Mouse (Mus musculus) urinary bladder, postnatal 4 days (tissue): Measurements from ENCODE around the gene Ttc39d.
"Not testable (repeated sequence)": the region's sequence is repeated elsewhere in the genome, so short reads cannot be mapped to it uniquely, and the experiment has no call there.

Source experiments
- DNase-seq, 2 experiments: peaks; one replicate each; pipeline ENCODE4 v3.0.0; 2021 to 2022; ENCODE audit warnings: low spot score in 2 of 2

Gene Ttc39d

DNA sequence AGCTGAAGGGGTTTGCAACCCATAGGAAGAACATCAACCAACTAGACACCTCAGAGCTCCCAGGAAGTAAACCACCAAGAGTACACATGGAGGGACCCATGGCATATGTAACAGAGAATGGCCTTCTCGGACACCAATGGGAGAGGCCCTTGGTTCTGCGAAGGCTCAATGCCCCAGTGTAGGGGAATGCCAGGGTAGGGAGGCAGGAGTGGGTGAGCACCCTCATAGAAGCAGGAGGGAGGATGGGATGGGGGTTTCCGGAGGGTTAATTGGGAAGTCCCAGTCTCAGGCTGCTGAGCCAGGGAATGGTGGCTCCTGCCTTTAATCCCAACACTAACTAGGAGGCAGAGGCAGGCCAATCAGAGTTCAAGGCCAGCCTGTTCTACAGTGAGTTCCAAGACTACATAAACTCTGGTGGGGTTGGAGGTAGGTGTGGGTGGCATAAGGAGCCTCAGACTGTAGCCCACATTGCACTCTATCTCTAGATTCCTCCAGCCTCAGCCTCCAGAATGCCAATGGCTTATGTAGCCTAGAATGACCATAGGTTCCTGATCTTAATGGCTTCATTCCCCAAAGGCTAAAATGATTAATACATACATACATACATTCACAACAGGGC lies 8.0 kb upstream of the Ttc39d start:
- no peak for DNase-seq

DNA sequence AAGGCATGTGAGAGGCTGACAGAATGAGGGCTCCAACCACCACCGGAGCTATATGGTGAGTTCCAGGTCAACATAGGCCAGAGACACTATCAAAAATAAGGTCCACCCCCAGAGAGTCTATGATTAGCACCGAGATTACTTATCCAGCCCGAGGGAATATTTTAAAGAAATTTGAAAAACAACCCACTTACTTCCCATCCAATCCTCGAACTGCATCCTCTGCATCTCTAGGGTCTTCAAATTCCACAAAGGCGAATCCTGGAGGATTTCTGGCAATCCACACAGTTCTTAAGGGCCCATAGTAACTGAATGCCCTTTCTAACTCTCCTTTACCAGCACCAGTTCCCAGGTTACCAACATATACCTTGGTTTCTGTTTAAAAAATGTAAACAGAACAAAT lies 1.6 kb upstream of the Ttc39d start:
- DNase-seq: no peak

GRCm38 (mm10) chr17:80206301-80206670 lies 974 bp upstream of the Ttc39d start:
- no peak for DNase-seq

DNA sequence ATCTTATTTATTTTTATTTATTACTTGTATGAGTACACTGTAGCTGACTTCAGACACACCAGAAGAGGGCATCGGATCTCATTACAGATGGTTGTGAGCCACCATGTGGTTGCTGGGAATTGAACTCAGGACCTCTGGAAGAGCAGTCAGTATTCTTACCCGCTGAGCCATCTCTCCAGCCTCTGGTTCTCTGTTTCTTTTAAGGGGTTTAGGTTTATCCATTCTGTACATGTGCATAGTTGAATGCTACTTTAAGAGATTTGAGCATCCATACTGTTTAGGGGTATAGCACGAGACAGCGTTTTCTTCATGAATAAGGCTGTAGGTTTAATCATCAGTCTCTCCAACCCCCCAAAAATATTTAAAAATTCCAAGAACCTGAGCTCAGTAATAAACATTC lies 6.7 kb downstream of the Ttc39d start:
- DNase-seq: not testable (repeated sequence)

DNA sequence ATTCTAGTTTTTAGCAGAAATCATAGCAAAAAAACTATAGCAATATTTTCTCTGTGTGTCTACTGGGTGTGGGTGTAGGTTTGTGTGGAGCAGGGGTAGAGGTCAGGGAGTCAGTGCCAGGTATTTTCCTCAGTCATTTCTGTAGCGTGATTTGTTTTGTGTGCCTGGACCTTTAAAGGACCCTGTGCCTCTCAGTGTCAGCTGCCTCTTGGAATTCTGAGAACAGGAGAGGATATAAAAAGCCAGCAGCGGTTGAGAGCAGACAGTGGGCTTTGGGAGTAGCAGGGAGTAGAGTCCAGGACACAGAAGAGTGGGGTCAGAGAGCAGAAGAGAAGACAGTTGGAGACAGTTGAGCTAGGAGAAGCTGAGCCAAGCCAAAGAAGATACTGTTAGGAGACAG lies 12.9 kb downstream of the Ttc39d start:
- DNase-seq: no peak

- no peak for DNase-seq
These were observed 13.9 kb downstream of the Ttc39d start for GRCm38 (mm10) chr17:80221202-80221601.

- DNase-seq: no peak
These were observed 14.8 kb downstream of the Ttc39d start for GRCm38 (mm10) chr17:80221890-80222628.

GRCm38 (mm10) chr17:80223829-80224228 lies 16.6 kb downstream of the Ttc39d start:
- DNase-seq: no peak

GRCm38 (mm10) chr17:80224326-80225116 lies 17.3 kb downstream of the Ttc39d start, which contains the start of gene Gemin6:
Gemin6 (plus strand) TSS chr17:80224441.
- DNase-seq: peak; percentile 71 to 77

DNA sequence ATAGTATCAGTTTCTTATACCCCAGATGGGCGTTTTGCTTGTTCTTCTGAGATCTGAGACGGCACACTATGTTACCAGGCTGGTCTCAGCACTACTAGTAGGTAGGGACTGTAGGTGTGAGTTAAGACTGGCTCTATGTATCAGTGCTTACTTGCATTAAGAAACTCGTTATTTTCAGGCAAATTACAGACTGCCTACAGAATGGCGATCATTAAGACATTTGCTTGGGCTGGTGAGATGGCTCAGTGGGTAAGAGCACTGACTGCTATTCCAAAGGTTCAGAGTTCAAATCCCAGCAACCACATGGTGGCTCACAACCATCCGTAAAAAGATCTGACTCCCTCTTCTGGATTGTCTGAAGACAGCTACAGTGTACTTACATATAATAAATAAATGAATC lies 17.9 kb downstream of the Ttc39d start:
- DNase-seq: not testable (repeated sequence)

GRCm38 (mm10) chr17:80229396-80229795 lies 22.1 kb downstream of the Ttc39d start:
- no peak for DNase-seq

- no peak for DNase-seq
These were observed 26.6 kb downstream of the Ttc39d start for GRCm38 (mm10) chr17:80233844-80234243.

DNA sequence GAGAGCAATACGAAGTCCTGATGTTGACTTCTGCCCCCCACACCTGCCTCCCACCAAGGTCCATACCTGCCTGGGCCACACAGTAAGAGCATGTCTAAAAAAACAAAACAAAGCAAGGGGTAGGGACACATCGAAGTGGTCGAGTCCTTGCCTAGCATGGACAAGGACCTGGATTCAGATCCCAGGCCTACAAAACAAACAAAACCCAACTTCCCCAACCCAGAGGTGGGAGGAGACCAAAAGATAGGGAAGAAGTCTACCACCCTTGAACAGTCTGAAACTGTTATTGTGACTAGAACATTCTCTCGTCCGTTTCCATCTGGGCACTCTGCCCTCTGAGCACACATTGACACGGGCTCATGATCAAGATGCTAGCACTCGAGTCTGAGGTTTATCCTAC lies 27.1 kb downstream of the Ttc39d start:
- no peak for DNase-seq

- no peak for DNase-seq
These were observed 28.2 kb downstream of the Ttc39d start for GRCm38 (mm10) chr17:80235477-80235876.

GRCm38 (mm10) chr17:80236805-80237204 lies 29.5 kb downstream of the Ttc39d start:
- DNase-seq: no peak

DNA sequence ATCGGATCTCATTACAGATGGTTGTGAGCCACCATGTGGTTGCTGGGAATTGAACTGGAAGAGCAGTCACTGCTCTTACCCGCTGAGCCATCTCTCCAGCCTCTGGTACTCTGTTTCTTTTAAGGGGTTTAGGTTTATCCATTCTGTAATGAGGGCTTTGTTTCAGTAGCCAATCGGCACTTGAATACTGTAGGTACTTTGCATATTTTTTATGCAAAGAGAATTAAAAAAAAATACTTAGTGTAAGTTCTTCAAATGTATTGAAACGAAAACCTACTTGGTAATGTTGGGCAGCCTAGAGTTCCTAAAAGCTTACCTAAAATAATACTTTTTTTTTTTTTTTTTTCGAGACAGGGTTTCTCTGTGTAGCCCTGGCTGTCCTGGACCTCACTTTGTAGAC lies 30.2 kb downstream of the Ttc39d start:
- DNase-seq: no peak

DNA sequence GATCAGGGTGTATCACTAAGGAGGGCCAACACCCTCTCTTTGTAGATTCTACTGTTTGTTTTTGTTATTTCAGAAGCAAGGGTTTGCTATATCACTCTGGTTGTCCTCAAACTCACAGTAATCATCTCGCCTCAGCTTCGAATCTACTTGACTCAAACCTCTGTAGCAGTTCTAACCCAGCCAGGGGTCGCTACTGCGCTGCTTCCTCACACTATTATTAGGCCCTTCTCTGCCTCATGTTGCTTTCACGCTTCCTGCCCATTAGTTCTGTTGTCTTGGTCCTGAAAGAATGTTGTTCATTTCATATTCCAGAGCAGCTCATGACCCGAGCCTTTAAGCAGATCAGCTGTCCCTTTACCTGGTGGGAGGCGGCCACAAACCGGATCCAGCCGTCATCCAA lies 34.3 kb downstream of the Ttc39d start:
- DNase-seq: no peak

- DNase-seq: no peak
These were observed 35.9 kb downstream of the Ttc39d start for GRCm38 (mm10) chr17:80243116-80243515.

- no peak for DNase-seq
These were observed 45.7 kb downstream of the Ttc39d start for GRCm38 (mm10) chr17:80252757-80253525.

GRCm38 (mm10) chr17:80254421-80254820 lies 47.2 kb downstream of the Ttc39d start:
- DNase-seq: no peak

- DNase-seq: peak; percentile 59 to 66
These were observed 47.9 kb downstream of the Ttc39d start for GRCm38 (mm10) chr17:80255208-80255607.

DNA sequence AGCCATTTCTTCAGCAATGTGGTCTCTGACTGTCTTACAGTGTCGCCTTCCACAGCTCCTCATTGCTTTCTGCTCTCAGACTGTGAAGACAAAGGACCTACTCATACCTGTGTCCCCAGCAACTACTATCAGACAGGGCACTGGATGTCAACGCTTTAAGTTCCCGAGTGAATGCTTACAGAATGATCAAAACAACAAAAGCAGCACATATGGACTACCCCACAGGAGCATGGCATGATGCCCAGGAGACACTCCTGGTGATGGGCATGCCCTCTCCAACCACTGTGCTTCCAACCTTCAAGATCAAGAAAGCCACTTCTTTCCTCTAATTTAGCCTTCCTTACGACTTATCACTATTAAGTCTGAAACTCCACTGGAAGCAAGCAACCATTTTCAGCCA lies 59.8 kb downstream of the Ttc39d start:
- no peak for DNase-seq
